Mouse (Mus musculus) kidney, postnatal 14 days (tissue): ENCODE measurements around the gene U90926.
A peak's percentile ranks its signal among the peaks of the same experiment; 100 is the strongest.

Experiments
- DNase-seq: peaks from one replicate; pipeline ENCODE4 v3.0.0; 2022; ENCODE audit warnings: mixed read lengths

The U90926 gene

GRCm38 (mm10) chr5:92212231-92212630 lies 3.0 kb downstream of the U90926 start:
- DNase-seq, result no peak

GRCm38 (mm10) chr5:92210205-92210604 lies 5.0 kb downstream of the U90926 start:
- no peak for DNase-seq

DNA sequence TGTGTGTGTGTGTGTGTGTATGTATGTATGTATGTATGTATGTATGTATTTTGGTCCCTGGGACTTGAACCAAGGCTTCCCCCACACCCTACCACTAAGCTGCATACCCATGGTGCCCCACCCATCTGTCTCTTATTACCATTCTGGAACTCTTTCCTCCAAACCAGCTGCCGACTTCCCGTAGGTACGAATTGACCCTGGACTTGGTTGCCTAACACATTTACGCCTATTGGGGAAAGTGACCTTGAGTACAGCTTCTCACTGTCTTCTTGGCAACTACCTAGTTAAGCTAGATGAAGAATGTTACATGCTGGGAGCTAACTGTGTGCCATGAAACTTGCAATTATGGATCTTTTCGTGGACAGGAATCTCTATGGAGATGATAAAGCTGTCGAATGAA lies 9.1 kb downstream of the U90926 start:
- DNase-seq, result no peak

- peak; percentile 21 for DNase-seq
These were observed 9.5 kb downstream of the U90926 start for GRCm38 (mm10) chr5:92205706-92206105.

- peak; percentile 61 for DNase-seq
These were observed 10.0 kb downstream of the U90926 start for GRCm38 (mm10) chr5:92205184-92205583.

GRCm38 (mm10) chr5:92204162-92205036 lies 10.8 kb downstream of the U90926 start:
- no peak for DNase-seq

- DNase-seq, result no peak
These were observed 16.9 kb downstream of the U90926 start for GRCm38 (mm10) chr5:92198266-92198665.

- DNase-seq, result no peak
These were observed 18.1 kb downstream of the U90926 start for GRCm38 (mm10) chr5:92196895-92197811.

DNA sequence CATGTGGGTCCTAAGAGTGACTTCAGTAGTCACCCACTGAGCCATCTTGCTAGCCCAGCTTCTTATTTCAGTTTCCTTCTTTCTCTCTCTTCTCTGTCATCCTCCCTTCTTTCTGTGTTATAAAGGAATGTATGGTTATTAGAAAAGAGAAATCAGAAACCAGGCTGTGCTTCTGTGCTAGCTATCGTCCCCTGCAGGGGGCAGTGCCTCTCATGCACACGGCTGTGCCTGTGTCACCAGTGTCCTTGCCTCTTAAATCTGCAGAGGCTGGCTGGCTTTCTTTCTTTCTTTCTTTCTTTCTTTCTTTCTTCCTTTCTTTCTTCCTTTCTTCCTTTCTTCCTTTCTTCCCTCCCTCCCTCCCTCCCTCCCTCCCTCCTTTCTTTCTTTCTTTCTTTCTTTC lies 19.5 kb downstream of the U90926 start:
- peak; percentile 48 for DNase-seq

GRCm38 (mm10) chr5:92188881-92189483 lies 26.2 kb downstream of the U90926 start:
- no peak for DNase-seq

GRCm38 (mm10) chr5:92183071-92183830 lies 32.0 kb downstream of the U90926 start:
- no peak for DNase-seq

GRCm38 (mm10) chr5:92165976-92166375 lies 49.2 kb downstream of the U90926 start:
- no peak for DNase-seq
